Mouse (Mus musculus) T-cell, adult 2 months (primary cell): ENCODE results near the gene Heatr1.
A peak's percentile ranks its signal among the peaks of the same experiment; 100 is the strongest.

Experiments used
- DNase-seq: peaks from one replicate; pipeline ENCODE4 v3.0.0; 2022; ENCODE audit warnings: low spot score

The Heatr1 gene

GRCm38 (mm10) chr13:12394609-12395505 lies at the start of gene Heatr1:
TSS of gene Heatr1 (plus strand) at chr13:12395027.
- peak; percentile 97 for DNase-seq

GRCm38 (mm10) chr13:12346837-12347236 lies 48.0 kb upstream of the Heatr1 start:
- DNase-seq = no peak

GRCm38 (mm10) chr13:12349197-12349824 lies 45.5 kb upstream of the Heatr1 start:
- peak; percentile 41 for DNase-seq

GRCm38 (mm10) chr13:12356184-12356583 lies 38.6 kb upstream of the Heatr1 start:
- no peak for DNase-seq

GRCm38 (mm10) chr13:12357554-12357953 lies 37.3 kb upstream of the Heatr1 start:
- DNase-seq = no peak

- no peak for DNase-seq
Observed at GRCm38 (mm10) chr13:12361486-12361885, 33.3 kb upstream of the Heatr1 start.

GRCm38 (mm10) chr13:12369041-12369621 lies 25.7 kb upstream of the Heatr1 start:
- DNase-seq = no peak

- DNase-seq = no peak
Observed at GRCm38 (mm10) chr13:12369930-12370329, 24.9 kb upstream of the Heatr1 start.

- no peak for DNase-seq
Observed at GRCm38 (mm10) chr13:12372755-12373154, 22.1 kb upstream of the Heatr1 start.

- DNase-seq = no peak
Observed at GRCm38 (mm10) chr13:12376778-12377177, 18.0 kb upstream of the Heatr1 start.

- no peak for DNase-seq
Observed at GRCm38 (mm10) chr13:12384796-12385195, 10.0 kb upstream of the Heatr1 start.

GRCm38 (mm10) chr13:12386286-12386685 lies 8.5 kb upstream of the Heatr1 start:
- peak; percentile 31 for DNase-seq

GRCm38 (mm10) chr13:12395571-12395970 lies 744 bp downstream of the Heatr1 start:
- peak; percentile 55 for DNase-seq

GRCm38 (mm10) chr13:12408343-12409066 lies 13.7 kb downstream of the Heatr1 start:
- DNase-seq = no peak

GRCm38 (mm10) chr13:12412016-12412415 lies 17.2 kb downstream of the Heatr1 start:
- DNase-seq = no peak

- no peak for DNase-seq
Observed at GRCm38 (mm10) chr13:12420596-12420995, 25.8 kb downstream of the Heatr1 start.

- no peak for DNase-seq
Observed at GRCm38 (mm10) chr13:12428556-12428955, 33.7 kb downstream of the Heatr1 start.

- DNase-seq = no peak
Observed at GRCm38 (mm10) chr13:12433843-12434242, 39.0 kb downstream of the Heatr1 start.

GRCm38 (mm10) chr13:12439586-12439985 lies 44.8 kb downstream of the Heatr1 start:
- no peak for DNase-seq

GRCm38 (mm10) chr13:12440813-12441212 lies 46.0 kb downstream of the Heatr1 start:
- DNase-seq = no peak

GRCm38 (mm10) chr13:12442008-12442587 lies 47.3 kb downstream of the Heatr1 start:
- DNase-seq = no peak

GRCm38 (mm10) chr13:12453150-12453549 lies 58.3 kb downstream of the Heatr1 start:
- no peak for DNase-seq
